Mouse (Mus musculus) macrophage (primary cell): Measurements from ENCODE around the gene 2610042L04Rik. TPM values are rescaled to one million over a fixed set of nuclear protein-coding genes. Genes with fewer than 3 reads are reported as not detected.
"Not testable (repeated sequence)": the region's sequence is repeated elsewhere in the genome, so short reads cannot be mapped to it uniquely, and the experiment has no call there.

ENCODE experiments used
- H3K27ac ChIP-seq: fragments of 350-480 bp; formaldehyde crosslinking; 2 replicates; pipeline ENCODE4 v1.9.0; 2021
- H3K36me3 ChIP-seq: fragments of 350-480 bp; formaldehyde crosslinking; 2 replicates; pipeline ENCODE4 v1.9.0; 2021; ENCODE audit errors: inconsistent target
- H3K4me3 ChIP-seq: fragments of 350-480 bp; formaldehyde crosslinking; 2 replicates; pipeline ENCODE4 v1.9.0; 2021; ENCODE audit errors: inconsistent target
- H3K79me2 ChIP-seq: fragments of 350-480 bp; formaldehyde crosslinking; 2 replicates; pipeline ENCODE4 v1.9.0; 2021; ENCODE audit errors: inconsistent target
- WGBS: methylation state at CpG from one replicate; pipeline ENCODE4 v1.1.7; 2026; ENCODE audit warnings: inconsistent platforms; ENCODE audit not compliant: missing documents; 5-methylcytosine and 5-hydroxymethylcytosine counted together
- polyA plus RNA-seq: library from polyadenylated mRNA; stranded (reverse); fragments of 250-400 nt; gene quantifications from 3 replicates; pipeline ENCODE4 v1.2.4, GENCODE M21; 2018; ENCODE audit warnings: inconsistent platforms
- total RNA-seq, 78 experiments: library from RNA; depleted of rRNA; stranded (reverse); fragments of 250-400 nt; gene quantifications; 1 replicate in 9 of 78; 2 replicates in 24 of 78; 3 replicates in 43 of 78; 4 replicates in 2 of 78; pipeline ENCODE4 v1.2.4; 2018; ENCODE audit warnings: inconsistent platforms in 56 of 78

2610042L04Rik gene
- total RNA-seq (2018; cell fraction: chromatin; rRNA removed): not detected
- not detected for total RNA-seq (2018; cell fraction: cytosol; rRNA removed)
- not detected for total RNA-seq (2018; cell fraction: nucleus; rRNA removed)
- polyA plus RNA-seq: not detected in 3 replicates

DNA sequence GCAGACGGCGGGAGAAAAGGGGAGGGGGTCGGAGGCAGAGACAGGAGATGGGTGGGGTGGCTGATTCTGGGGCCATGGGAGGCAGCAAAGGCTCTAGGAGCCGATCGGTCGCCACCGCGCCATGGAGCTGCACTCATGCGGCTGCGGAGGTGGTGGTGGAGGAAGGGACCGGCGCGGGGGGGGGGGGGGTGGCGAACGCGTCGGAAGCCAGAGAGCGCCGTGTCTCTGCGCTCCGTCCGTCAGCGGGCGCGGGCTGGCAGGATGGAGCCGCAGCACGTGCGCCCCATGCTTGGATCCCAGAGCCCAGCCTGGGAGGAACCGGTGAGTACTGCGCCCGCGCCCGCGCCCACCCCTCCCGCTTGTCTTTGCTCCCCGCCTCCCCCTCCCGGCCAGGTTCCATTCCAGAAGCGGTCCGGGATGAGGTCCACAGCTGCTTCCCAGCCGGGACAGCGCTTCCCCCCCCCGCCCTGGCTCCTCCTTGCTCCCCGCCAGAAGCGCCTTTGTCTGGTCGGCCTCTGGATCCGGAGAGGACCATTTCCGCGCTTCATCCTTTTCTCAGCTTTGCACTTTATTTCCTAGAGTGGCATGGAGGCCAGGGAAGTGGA, at the start of gene 2610042L04Rik:
TSS of gene 2610042L04Rik (plus strand) at position 288 of the 605 bp plus-strand sequence.
- H3K4me3 ChIP-seq, H3K36me3 ChIP-seq, H3K27ac ChIP-seq, H3K79me2 ChIP-seq: not testable (repeated sequence)
- under 1% methylated on average over 25 of the region's 48 CpGs for WGBS

DNA sequence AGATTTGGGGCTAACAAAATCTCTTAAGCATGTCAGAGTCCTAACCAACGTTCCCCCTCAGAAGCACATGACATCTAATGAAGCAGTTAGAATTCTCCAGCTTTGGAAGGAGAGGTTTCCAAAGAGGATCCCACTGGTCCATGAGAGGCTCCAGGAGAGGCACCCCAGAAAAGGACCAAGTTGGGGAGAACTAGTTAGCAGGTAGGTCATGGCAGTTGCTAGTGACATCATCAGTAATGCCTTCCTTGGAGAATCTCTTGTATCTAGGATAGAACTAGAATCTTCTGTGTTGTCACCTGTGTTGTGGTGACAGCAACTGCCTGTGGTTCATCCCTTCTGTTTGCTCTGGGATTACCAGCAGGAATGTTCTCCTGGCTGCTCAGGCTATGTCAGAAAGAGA, 17.6 kb upstream of the 2610042L04Rik start, which contains the start of gene Gm3149:
TSS of gene Gm3149 (plus strand) at position 301 of the 400 bp plus-strand sequence.
- not testable (repeated sequence) for H3K36me3 ChIP-seq, H3K79me2 ChIP-seq, H3K27ac ChIP-seq, H3K4me3 ChIP-seq
- no CpG with 5 or more reads among the region's 1 CpGs for WGBS

DNA sequence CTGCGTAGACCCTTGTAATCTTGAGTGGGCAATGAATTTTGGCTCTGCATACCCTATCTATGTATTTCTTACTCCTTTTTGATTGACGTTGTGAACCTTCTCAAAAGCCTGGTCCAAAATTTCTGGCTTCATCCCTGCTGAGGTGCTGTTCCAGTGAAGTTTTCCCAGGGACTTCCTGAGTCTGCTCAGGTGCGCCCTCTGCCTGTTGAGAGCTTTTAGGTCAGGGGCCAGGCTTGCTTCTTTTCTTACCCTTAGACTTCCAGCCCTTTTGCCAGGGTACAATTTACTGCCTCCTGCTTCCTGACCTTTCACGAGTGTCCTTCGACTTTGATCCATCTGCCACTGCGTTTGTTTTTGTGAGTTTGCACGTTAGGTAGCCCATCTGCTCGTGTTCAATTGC, 943 bp downstream of the 2610042L04Rik start:
- not testable (repeated sequence) for H3K4me3 ChIP-seq, H3K79me2 ChIP-seq, H3K27ac ChIP-seq, H3K36me3 ChIP-seq
- WGBS: 6% methylated on average over 4 of the region's 8 CpGs

DNA sequence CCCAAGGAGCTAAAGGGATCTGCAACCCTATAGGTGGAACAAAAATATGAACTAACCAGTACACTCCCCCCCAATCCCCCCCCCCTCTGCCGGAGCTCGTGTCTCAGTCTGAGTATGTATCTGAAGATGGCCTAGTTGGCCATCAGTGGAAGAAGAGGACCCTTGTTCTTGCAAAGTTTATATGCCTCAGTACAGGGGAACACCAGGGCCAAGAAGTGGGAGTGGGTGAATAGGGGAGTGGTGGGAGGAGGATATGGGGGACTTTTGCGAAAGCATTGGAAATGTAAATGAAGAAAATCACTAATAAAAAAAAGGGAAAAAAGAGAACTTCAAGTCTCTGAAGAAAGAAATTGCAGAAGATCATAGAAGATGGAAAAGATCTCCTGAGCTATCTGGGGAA, 34.4 kb downstream of the 2610042L04Rik start:
- H3K36me3 ChIP-seq, H3K79me2 ChIP-seq, H3K4me3 ChIP-seq, H3K27ac ChIP-seq: not testable (repeated sequence)
- WGBS: 100% methylated on average over 1 of the region's 3 CpGs

DNA sequence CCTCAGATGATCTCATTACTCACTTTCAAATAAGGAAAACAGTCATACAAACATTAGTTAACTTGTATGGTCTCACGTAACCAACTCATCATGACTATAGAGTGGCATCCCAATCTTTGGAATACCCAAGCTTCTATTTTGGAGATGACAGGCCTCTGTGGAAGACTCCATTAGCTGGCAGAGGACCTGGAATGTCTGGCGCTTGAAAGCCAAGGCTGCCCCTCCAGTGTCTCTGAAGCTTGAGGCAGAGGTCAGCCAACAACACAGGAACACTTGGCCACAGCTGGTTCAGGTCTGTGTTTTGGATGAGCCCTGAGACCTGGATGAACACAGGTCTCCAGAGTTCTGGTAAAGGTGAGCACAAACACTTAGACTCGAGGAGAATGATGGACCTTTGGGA, 35.1 kb downstream of the 2610042L04Rik start:
- 60% methylated on average over 2 of the region's 3 CpGs for WGBS
- not testable (repeated sequence) for H3K79me2 ChIP-seq, H3K4me3 ChIP-seq, H3K27ac ChIP-seq, H3K36me3 ChIP-seq

DNA sequence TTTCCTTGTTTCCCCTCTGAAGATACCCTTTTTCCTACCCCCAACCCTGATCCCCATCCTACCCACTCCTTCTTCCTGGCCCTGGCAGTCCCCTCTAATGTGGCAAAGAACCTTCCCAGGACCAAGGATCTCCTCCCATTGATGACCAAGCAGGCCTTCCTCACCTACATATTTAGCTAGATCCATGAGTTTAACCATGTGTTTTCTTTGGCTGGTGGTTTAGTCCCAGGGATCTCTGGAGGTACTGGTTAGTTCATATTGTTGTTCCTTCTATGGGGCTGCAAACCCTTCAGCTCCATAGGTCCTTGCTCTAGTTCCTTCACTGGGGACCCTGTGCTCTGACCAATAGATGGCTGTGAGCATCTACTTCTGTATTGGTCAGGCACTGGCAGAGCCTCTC, 43.3 kb downstream of the 2610042L04Rik start:
- H3K36me3 ChIP-seq, H3K79me2 ChIP-seq, H3K4me3 ChIP-seq, H3K27ac ChIP-seq: not testable (repeated sequence)

DNA sequence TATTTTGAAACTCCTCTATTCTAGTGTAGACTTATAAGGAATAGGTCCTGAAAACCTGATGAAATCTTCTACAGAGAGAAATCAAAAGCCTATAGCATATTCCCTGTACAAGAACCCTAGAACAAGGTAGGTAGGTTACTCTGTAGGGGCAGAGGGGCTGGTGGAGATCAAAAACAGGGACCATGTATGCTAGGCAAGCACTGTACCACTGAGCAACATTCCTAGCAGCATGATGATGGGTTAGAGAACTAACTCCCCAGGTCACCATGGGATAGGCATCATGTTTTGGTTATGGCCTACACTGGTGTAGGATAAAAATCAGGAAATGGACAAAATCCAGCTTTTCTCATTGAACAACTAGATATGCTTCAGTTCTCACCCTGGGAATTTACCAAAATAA, 51.0 kb downstream of the 2610042L04Rik start:
- not testable (repeated sequence) for H3K79me2 ChIP-seq, H3K4me3 ChIP-seq, H3K36me3 ChIP-seq, H3K27ac ChIP-seq

DNA sequence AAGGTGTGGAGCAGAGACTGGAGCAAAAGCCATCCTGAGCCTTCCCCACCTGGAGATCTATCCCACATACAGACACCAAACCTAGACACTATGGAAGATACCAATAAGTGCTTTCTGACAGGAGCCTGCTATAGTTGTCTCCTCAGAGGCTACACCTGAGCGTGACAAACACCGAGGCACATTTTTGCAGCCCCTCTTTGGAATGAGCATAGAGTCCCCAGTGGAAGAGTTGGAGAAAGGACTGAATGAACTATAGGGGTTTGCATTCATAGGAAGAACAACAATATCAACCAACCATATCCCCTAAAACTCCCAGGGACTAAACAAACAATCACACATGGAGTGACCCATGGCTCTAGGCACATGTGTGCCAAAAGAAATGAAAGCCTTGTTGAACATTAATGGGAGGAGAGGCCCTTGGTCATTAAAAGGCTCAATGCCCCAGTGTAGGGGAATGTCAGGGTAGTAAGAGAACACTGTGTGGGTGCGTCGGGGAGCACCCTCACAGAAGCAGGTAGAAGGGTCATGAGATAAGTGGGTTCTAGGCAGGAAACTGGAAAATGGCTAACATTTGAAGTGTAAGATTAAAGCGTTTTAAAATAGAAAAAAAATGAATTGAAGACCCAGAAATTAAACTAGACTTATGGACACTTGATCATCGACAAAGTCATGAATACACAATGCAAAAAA, 58.4 kb downstream of the 2610042L04Rik start:
- H3K27ac ChIP-seq, H3K79me2 ChIP-seq, H3K4me3 ChIP-seq, H3K36me3 ChIP-seq: not testable (repeated sequence)
- no CpG with 5 or more reads among the region's 6 CpGs for WGBS

DNA sequence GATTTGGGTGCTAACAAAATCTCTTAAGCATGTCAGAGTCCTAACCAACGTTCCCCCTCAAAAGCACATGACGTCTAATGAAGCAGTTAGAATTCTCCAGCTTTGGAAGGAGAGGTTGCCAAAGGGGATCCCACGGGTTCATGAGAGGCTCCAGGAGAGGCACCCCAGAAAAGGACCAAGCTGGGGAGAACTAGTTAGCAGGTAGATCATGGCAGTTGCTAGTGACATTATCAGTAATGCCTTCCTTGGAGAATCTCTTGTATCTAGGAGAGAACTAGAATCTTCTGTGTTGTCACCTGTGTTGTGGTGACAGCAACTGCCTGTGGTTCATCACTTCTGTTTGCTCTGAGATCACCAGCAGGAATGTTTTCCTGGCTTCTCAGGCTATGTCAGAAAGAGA, 62.7 kb downstream of the 2610042L04Rik start, which contains the start of gene Gm3159:
TSS of gene Gm3159 (plus strand) at position 301 of the 400 bp plus-strand sequence.
- not testable (repeated sequence) for H3K27ac ChIP-seq, H3K36me3 ChIP-seq, H3K79me2 ChIP-seq, H3K4me3 ChIP-seq
- WGBS: no CpG with 5 or more reads among the region's 3 CpGs

DNA sequence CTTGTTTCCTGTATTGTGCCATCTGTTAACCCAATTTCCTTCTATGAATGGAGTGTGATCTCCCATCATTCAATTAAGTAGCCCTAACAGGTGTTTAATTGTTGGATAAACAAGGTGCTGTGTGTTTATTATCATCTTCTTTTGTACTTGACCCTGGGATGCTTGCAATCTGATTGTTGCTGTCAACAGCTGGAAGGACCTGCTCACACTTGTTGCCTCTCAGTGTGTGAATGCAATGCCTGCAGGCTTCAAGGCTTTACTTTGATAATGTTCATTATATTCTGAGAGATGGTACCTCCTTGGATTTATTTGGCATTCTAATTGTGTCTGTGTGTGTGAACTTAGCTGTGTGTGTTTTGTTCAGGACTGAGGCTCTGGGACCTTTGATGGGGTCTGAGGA, 64.1 kb downstream of the 2610042L04Rik start:
- not testable (repeated sequence) for H3K36me3 ChIP-seq, H3K4me3 ChIP-seq, H3K27ac ChIP-seq, H3K79me2 ChIP-seq

DNA sequence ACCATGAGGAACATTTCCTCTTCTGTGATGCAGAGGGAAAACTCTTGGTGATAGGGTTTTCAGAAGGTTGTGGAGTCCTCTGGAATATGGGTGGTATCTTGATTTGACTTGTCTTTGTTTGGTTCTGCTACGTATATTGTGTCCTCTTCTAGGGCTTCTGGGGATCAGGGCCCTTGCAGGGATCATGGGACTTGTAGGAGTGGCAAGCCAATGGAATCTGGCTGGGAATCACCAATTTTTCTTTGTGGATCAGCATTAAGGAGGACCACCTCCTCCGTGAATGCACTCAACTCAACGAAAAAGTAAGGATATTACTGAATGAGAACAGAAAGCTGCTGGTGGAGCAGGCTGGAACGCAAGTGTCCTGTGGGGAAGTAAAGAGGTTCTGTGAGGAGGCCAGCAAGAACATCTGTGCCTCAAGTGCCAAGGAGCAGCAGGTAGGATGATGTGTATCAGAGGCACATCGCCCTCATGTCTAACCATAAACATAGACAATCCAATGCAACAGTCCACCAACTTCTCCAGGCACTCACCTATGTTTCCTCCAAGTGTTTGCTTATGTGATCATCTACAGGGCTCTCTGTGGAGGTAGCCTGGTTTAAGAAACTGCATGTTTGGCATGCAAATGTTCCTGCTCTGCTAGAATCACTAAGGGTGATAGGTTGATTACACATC, 65.7 kb downstream of the 2610042L04Rik start:
- not testable (repeated sequence) for H3K4me3 ChIP-seq, H3K79me2 ChIP-seq, H3K27ac ChIP-seq, H3K36me3 ChIP-seq
- WGBS: 94% methylated on average over 2 of the region's 5 CpGs

DNA sequence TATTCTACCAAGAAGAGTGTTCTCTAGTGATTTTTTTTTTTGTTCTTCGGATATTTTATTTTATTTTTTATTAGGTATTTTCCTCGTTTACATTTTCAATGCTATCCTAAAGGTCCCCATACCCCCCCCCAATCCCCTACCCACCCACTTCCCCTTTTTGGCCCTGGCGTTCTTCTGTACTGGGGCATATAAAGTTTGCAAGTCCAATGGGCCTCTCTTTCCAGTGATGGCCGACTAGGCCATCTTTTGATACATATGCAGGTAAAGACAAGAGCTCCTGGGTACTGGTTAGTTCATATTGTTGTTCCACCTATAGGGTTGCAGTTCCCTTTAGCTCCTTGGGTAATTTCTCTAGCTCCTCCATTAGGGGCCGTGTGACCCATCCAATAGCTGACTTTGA, 66.7 kb downstream of the 2610042L04Rik start:
- not testable (repeated sequence) for H3K36me3 ChIP-seq, H3K79me2 ChIP-seq, H3K27ac ChIP-seq, H3K4me3 ChIP-seq
- WGBS: 80% methylated on average over 1 of the region's 5 CpGs

DNA sequence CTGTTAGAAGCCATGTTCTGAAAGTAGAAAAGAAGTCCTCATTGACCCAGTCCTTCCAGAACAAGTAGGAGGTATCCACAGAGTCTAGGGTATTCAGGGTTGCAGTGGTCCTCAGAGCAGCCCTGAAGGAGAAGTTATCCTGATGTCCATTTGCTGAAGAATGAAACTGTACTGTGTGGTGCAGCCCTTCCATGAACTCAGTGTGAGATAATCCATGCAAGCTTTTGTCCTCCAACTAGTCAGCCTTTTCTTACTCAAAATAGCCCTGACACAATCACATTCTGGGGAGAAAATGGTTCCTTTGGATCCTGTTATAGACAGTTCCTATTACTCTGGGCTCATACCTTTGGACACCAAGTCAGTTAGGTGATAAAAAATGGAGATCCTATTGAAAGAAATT, 69.3 kb downstream of the 2610042L04Rik start:
- not testable (repeated sequence) for H3K4me3 ChIP-seq, H3K27ac ChIP-seq, H3K36me3 ChIP-seq, H3K79me2 ChIP-seq
